Mouse (Mus musculus): ENCODE measurements around the gene Hist1h3i. TPM values are rescaled to one million over a fixed set of nuclear protein-coding genes. Genes with fewer than 3 reads are reported as not detected.

Hist1h3i gene
- polyA plus RNA-seq (2015; fragmentation: Illumina TruSeq; extraction: RNeasy Lipid Tissue Mini Kit (QIAGEN cat#74804); ENCODE audit: insufficient read depth, low replicate concordance) = not detected

DNA sequence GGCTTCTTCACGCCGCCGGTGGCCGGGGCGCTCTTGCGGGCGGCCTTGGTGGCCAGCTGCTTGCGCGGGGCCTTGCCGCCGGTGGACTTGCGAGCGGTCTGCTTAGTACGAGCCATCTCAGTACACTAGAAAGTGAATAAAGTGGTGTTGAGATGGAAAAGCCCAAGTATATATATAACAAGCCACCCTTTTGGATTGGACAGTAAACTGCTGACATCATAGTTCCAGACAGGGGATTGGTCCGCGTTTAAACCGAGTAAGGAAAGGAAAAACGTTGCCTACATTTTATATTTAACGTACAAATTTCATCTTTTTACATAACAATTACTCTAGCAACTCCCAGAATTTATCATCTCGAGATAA is at the start of gene Hist1h3i:
Gene Hist1h3i, minus strand, starts transcription at position 116 of the 363 bp plus-strand sequence.

DNA sequence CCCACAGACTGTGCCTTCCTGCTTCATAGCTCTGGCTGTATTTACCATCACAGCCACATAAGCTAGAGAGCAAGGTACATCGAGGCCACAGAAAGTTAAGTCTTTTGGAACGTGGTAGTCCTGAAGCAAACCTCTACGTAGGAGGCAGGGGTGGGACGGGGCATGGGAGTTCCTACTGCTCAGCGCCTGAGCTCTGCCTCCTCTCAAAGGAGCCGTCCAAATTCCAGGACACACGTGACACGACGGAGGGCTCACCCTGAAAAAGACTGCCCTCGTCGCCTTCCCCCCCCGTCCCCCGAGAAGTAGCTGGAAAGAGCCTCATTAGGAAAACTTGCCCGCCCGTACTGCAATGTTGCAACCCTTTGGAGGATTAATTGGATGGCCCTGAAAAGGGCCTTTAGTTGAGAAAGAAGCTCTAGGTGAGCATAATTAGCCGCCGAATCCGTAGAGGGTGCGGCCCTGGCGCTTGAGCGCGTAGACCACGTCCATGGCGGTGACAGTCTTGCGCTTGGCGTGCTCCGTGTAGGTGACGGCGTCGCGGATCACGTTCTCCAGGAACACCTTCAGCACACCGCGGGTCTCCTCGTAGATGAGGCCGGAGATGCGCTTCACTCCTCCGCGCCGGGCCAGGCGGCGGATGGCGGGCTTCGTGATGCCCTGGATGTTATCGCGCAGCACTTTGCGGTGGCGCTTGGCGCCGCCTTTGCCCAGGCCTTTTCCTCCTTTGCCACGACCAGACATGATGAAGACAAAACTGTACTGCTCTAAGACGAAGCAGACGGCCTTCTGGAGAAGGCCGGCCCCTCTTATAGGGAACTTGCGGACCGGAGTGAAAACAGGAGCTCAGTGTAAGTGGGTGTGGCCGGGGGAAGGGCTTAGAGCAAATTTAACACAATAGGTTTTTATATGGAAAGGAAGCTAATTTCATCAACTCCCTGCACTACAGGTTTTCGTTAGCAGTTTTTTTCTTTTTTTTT is 48.5 kb upstream of the Hist1h3i start, which contains the start of gene Hist1h4n:
Gene Hist1h4n, minus strand, starts transcription at position 779 of the 977 bp plus-strand sequence.

DNA sequence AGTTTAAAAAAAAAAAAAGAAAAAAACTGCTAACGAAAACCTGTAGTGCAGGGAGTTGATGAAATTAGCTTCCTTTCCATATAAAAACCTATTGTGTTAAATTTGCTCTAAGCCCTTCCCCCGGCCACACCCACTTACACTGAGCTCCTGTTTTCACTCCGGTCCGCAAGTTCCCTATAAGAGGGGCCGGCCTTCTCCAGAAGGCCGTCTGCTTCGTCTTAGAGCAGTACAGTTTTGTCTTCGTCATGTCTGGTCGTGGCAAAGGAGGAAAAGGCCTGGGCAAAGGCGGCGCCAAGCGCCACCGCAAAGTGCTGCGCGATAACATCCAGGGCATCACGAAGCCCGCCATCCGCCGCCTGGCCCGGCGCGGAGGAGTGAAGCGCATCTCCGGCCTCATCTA is 28.4 kb upstream of the Hist1h3i start, which contains the start of gene Hist1h4m:
Gene Hist1h4m, plus strand, starts transcription at position 208 of the 400 bp plus-strand sequence.

DNA sequence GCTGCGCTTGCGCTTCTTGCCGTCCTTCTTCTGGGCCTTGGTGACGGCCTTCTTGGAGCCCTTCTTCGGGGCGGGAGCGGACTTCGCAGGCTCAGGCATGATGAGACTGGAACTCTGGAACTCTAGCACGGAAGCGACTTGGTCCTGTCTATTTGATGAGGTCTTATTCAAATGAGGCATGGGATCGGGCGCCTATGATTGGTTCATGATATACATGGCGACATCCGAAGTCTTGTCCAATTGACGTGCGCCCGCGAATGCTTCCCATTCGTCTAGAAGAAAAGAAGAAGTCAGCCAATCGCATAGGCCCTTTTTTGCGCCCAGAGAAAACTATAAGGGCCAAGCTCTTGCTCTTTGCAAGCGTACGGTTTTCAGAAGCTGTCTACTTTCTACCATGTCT is 26.9 kb upstream of the Hist1h3i start, which contains the start of the genes Hist1h2bq and Hist1h2ao:
Gene Hist1h2bq, minus strand, starts transcription at position 125 of the 400 bp plus-strand sequence.
Gene Hist1h2ao, plus strand, starts transcription at position 393 of the 400 bp plus-strand sequence.

DNA sequence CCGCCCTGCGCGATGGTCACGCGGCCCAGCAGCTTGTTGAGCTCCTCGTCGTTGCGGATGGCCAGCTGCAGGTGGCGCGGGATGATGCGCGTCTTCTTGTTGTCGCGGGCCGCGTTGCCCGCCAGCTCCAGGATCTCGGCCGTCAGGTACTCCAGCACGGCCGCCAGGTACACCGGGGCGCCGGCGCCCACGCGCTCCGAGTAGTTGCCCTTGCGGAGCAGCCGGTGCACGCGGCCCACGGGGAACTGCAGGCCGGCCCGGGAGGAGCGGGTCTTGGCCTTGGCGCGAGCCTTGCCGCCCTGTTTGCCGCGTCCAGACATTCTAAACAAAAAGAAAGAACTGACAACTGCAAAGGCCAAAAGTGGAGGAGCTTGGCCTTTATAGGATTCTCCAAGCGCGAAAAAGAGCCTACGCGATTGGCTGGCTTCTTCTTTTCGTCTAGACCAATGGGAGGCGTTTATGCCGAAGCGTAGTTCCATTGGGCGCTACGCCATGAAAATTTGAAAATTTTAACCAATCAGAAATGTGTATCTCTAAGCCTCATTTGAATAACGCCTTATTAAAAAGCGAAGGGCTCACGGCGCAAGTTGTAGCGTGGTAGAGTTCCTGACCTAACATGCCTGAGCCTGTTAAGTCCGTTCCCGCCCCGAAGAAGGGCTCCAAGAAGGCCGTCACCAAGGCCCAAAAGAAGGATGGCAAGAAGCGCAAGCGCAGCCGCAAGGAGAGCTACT is 3.9 kb upstream of the Hist1h3i start, which contains the start of the genes Hist1h2an and Hist1h2bp:
Gene Hist1h2an, minus strand, starts transcription at position 320 of the 731 bp plus-strand sequence.
Gene Hist1h2bp, plus strand, starts transcription at position 563 of the 731 bp plus-strand sequence.

DNA sequence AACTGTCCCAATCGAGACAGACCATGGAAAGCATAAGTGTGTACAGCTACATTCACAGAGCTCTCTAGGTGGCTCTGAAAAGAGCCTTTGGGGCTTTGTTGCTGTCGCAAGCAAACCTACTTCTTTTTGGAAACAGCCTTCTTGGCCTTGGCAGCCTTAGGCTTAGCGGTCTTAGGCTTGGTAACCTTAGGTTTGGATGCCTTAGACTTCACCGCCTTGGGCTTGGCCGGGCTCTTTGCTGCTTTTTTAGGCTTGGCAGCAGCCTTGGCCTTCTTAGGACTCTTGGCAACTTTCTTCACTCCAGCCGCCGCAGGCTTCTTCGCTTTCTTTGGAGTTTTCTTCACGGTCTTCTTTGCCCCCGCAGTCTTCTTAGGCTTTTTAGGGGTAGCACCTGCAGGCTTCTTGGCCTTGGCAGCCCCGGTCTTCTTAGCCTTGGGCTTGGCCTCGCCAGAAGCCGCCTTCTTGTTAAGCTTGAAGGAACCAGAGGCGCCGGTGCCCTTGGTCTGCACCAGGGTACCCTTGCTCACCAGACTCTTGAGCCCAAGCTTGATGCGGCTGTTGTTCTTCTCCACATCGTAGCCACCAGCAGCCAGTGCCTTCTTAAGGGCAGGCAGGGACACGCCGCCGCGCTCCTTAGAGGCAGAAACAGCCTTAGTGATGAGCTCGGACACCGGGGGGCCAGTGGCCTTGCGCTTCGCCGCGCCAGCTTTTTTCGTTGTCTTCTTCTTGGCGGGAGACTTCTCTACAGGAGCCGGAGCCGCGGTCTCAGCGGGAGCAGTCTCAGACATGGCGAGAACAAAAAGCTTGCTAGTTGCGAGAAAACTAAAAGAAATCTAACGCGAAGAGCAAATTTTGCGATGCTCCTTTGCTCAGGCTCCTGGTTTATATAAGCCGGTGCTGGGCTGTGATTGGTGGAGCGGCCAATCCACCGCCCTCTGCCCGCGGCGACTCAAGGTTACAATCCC is 3.1 kb downstream of the Hist1h3i start, which contains the start of gene Hist1h1b:
Gene Hist1h1b, minus strand, starts transcription at position 859 of the 965 bp plus-strand sequence.

DNA sequence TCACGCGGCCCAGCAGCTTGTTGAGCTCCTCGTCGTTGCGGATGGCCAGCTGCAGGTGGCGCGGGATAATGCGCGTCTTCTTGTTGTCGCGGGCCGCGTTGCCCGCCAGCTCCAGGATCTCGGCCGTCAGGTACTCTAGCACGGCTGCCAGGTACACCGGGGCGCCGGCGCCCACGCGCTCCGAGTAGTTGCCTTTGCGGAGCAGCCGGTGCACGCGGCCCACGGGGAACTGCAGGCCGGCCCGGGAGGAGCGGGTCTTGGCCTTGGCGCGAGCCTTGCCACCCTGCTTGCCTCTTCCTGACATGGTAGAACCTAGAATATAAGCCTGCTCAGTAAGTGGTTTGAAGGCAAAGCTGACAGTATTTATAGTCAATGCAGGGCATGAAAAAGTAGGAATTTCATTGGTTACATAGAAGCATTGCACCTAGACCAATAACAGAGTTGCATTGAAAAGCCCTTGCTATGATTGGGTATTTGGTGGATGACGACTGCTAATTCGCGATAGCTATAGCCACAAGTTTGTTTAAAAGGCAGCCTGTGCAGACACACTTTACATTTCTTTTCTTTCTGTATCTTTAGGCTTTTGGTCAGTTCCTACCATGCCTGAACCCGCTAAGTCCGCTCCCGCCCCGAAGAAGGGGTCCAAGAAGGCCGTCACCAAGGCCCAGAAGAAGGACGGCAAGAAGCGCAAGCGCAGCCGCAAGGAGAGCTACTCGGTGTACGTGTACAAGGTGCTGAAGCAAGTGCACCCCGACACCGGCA is 29.5 kb downstream of the Hist1h3i start, which contains the start of the genes Hist1h2ak and Hist1h2bn:
Gene Hist1h2ak, minus strand, starts transcription at position 304 of the 762 bp plus-strand sequence.
Gene Hist1h2bn, plus strand, starts transcription at position 600 of the 762 bp plus-strand sequence.

DNA sequence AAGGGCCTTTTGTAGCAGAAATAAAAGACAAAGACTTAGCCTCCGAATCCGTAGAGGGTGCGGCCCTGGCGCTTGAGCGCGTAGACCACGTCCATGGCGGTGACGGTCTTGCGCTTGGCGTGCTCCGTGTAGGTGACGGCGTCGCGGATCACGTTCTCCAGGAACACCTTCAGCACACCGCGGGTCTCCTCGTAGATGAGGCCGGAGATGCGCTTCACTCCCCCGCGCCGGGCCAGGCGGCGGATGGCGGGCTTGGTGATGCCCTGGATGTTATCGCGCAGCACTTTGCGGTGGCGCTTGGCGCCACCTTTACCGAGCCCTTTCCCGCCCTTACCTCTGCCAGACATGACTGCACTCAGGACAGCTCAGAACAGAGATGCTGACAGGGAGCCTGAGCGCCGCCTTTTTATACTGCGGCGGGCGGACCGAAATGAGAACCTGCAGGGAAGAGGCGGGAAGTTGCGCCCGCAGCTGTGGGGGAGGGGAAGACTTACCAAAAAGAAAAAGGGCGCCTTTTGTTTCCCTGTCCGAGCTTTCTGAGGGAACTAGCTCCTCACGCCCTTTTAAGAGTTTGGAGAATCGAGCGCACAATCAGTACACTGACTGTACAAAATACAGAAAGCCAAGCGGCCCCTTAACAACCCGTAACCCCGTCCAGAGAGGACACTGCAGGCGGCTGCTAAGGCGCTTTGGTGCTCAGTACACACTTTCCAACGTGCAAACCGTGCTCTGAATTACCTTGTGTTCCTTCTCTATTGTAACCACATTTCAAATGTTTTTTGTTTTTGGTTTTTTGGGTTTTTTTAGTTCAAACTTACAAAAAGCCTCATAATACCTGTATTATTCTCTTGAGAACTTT is 32.8 kb downstream of the Hist1h3i start, which contains the start of gene Hist1h4k:
Gene Hist1h4k, minus strand, starts transcription at position 347 of the 859 bp plus-strand sequence.

DNA sequence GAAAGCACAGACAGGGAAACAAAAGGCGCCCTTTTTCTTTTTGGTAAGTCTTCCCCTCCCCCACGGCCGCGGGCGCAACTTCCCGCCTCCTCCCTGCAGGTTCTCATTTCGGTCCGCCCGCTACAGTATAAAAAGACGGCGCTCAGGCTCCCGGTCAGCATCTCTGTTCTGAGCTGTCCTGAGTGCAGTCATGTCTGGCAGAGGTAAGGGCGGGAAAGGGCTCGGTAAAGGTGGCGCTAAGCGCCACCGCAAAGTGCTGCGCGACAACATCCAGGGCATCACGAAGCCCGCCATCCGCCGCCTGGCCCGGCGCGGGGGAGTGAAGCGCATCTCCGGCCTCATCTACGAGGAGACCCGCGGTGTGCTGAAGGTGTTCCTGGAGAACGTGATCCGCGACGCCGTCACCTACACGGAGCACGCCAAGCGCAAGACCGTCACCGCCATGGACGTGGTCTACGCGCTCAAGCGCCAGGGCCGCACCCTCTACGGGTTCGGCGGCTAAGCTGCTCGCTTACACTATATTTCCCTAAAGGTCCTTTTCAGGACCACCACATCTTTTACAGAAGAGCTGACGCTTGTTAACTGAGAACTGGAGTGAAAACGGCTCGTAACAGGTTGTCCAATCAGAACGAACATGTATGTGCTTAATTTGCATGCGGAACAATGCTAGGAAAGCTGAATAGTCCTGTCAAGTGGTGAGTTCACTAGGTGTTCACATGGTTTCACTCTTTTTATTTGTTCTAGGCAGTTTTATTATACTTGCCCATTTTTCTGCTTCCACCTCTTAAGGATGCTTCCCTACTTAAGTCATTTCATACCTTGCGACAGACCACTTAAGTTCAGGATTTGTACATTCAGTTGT is 48.0 kb downstream of the Hist1h3i start, which contains the start of gene Hist1h4j:
Gene Hist1h4j, plus strand, starts transcription at position 159 of the 862 bp plus-strand sequence.

Other genes with a start within 250 kb of the Hist1h3i start
- not detected for gene Olfr1366, start 240.6 kb downstream of the Hist1h3i start, polyA plus RNA-seq (2015; fragmentation: Illumina TruSeq; extraction: RNeasy Lipid Tissue Mini Kit (QIAGEN cat#74804); ENCODE audit: insufficient read depth, low replicate concordance)
- not detected for gene Olfr1535, start 223.5 kb downstream of the Hist1h3i start, polyA plus RNA-seq (2015; fragmentation: Illumina TruSeq; extraction: RNeasy Lipid Tissue Mini Kit (QIAGEN cat#74804); ENCODE audit: insufficient read depth, low replicate concordance)
- not detected for gene Olfr1364, start 201.6 kb downstream of the Hist1h3i start, polyA plus RNA-seq (2015; fragmentation: Illumina TruSeq; extraction: RNeasy Lipid Tissue Mini Kit (QIAGEN cat#74804); ENCODE audit: insufficient read depth, low replicate concordance)
- gene Olfr1362, start 169.3 kb downstream of the Hist1h3i start, polyA plus RNA-seq (2015; fragmentation: Illumina TruSeq; extraction: RNeasy Lipid Tissue Mini Kit (QIAGEN cat#74804); ENCODE audit: insufficient read depth, low replicate concordance) = not detected
- not detected for gene Olfr11, start 140.9 kb downstream of the Hist1h3i start, polyA plus RNA-seq (2015; fragmentation: Illumina TruSeq; extraction: RNeasy Lipid Tissue Mini Kit (QIAGEN cat#74804); ENCODE audit: insufficient read depth, low replicate concordance)
- not detected for gene Olfr1361, start 120.0 kb downstream of the Hist1h3i start, polyA plus RNA-seq (2015; fragmentation: Illumina TruSeq; extraction: RNeasy Lipid Tissue Mini Kit (QIAGEN cat#74804); ENCODE audit: insufficient read depth, low replicate concordance)
- gene Olfr1360, start 106.0 kb downstream of the Hist1h3i start, polyA plus RNA-seq (2015; fragmentation: Illumina TruSeq; extraction: RNeasy Lipid Tissue Mini Kit (QIAGEN cat#74804); ENCODE audit: insufficient read depth, low replicate concordance) = not detected
- not detected for gene Olfr1359, start 85.3 kb downstream of the Hist1h3i start, polyA plus RNA-seq (2015; fragmentation: Illumina TruSeq; extraction: RNeasy Lipid Tissue Mini Kit (QIAGEN cat#74804); ENCODE audit: insufficient read depth, low replicate concordance)
- not detected for gene Hist1h2bl, start 67.2 kb downstream of the Hist1h3i start, polyA plus RNA-seq (2015; fragmentation: Illumina TruSeq; extraction: RNeasy Lipid Tissue Mini Kit (QIAGEN cat#74804); ENCODE audit: insufficient read depth, low replicate concordance)
- gene Hist1h2ai, start 66.9 kb downstream of the Hist1h3i start, polyA plus RNA-seq (2015; fragmentation: Illumina TruSeq; extraction: RNeasy Lipid Tissue Mini Kit (QIAGEN cat#74804); ENCODE audit: insufficient read depth, low replicate concordance) = not detected
- gene Hist1h3h, start 65.7 kb downstream of the Hist1h3i start, polyA plus RNA-seq (2015; fragmentation: Illumina TruSeq; extraction: RNeasy Lipid Tissue Mini Kit (QIAGEN cat#74804); ENCODE audit: insufficient read depth, low replicate concordance) = not detected
- not detected for gene Hist1h2bm, start 61.3 kb downstream of the Hist1h3i start, polyA plus RNA-seq (2015; fragmentation: Illumina TruSeq; extraction: RNeasy Lipid Tissue Mini Kit (QIAGEN cat#74804); ENCODE audit: insufficient read depth, low replicate concordance)
- gene Hist1h4j, start 48.3 kb downstream of the Hist1h3i start, polyA plus RNA-seq (2015; fragmentation: Illumina TruSeq; extraction: RNeasy Lipid Tissue Mini Kit (QIAGEN cat#74804); ENCODE audit: insufficient read depth, low replicate concordance) = not detected
- not detected for gene Hist1h4k, start 32.9 kb downstream of the Hist1h3i start, polyA plus RNA-seq (2015; fragmentation: Illumina TruSeq; extraction: RNeasy Lipid Tissue Mini Kit (QIAGEN cat#74804); ENCODE audit: insufficient read depth, low replicate concordance)
- not detected for gene Hist1h2ak, start 29.5 kb downstream of the Hist1h3i start, polyA plus RNA-seq (2015; fragmentation: Illumina TruSeq; extraction: RNeasy Lipid Tissue Mini Kit (QIAGEN cat#74804); ENCODE audit: insufficient read depth, low replicate concordance)
- not detected for gene Hist1h2bn, start 29.2 kb downstream of the Hist1h3i start, polyA plus RNA-seq (2015; fragmentation: Illumina TruSeq; extraction: RNeasy Lipid Tissue Mini Kit (QIAGEN cat#74804); ENCODE audit: insufficient read depth, low replicate concordance)
- not detected for gene Hist1h1b, start 2.7 kb downstream of the Hist1h3i start, polyA plus RNA-seq (2015; fragmentation: Illumina TruSeq; extraction: RNeasy Lipid Tissue Mini Kit (QIAGEN cat#74804); ENCODE audit: insufficient read depth, low replicate concordance)
- gene Hist1h2an, start 3.8 kb upstream of the Hist1h3i start, polyA plus RNA-seq (2015; fragmentation: Illumina TruSeq; extraction: RNeasy Lipid Tissue Mini Kit (QIAGEN cat#74804); ENCODE audit: insufficient read depth, low replicate concordance) = not detected
- gene Hist1h2bp, start 4.1 kb upstream of the Hist1h3i start, polyA plus RNA-seq (2015; fragmentation: Illumina TruSeq; extraction: RNeasy Lipid Tissue Mini Kit (QIAGEN cat#74804); ENCODE audit: insufficient read depth, low replicate concordance) = not detected
- gene Hist1h2bq, start 26.8 kb upstream of the Hist1h3i start, polyA plus RNA-seq (2015; fragmentation: Illumina TruSeq; extraction: RNeasy Lipid Tissue Mini Kit (QIAGEN cat#74804); ENCODE audit: insufficient read depth, low replicate concordance) = 1.1 TPM
- gene Hist1h2ao, start 27.1 kb upstream of the Hist1h3i start, polyA plus RNA-seq (2015; fragmentation: Illumina TruSeq; extraction: RNeasy Lipid Tissue Mini Kit (QIAGEN cat#74804); ENCODE audit: insufficient read depth, low replicate concordance) = not detected
- not detected for gene Hist1h4m, start 28.4 kb upstream of the Hist1h3i start, polyA plus RNA-seq (2015; fragmentation: Illumina TruSeq; extraction: RNeasy Lipid Tissue Mini Kit (QIAGEN cat#74804); ENCODE audit: insufficient read depth, low replicate concordance)
- gene Hist1h4n, start 48.8 kb upstream of the Hist1h3i start, polyA plus RNA-seq (2015; fragmentation: Illumina TruSeq; extraction: RNeasy Lipid Tissue Mini Kit (QIAGEN cat#74804); ENCODE audit: insufficient read depth, low replicate concordance) = not detected
- gene Hist1h2ap, start 50.1 kb upstream of the Hist1h3i start, polyA plus RNA-seq (2015; fragmentation: Illumina TruSeq; extraction: RNeasy Lipid Tissue Mini Kit (QIAGEN cat#74804); ENCODE audit: insufficient read depth, low replicate concordance) = not detected
- gene Hist1h2br, start 50.4 kb upstream of the Hist1h3i start, polyA plus RNA-seq (2015; fragmentation: Illumina TruSeq; extraction: RNeasy Lipid Tissue Mini Kit (QIAGEN cat#74804); ENCODE audit: insufficient read depth, low replicate concordance) = 0.81 TPM
- 1.2 TPM for gene Zfp184, start 161.7 kb upstream of the Hist1h3i start, polyA plus RNA-seq (2015; fragmentation: Illumina TruSeq; extraction: RNeasy Lipid Tissue Mini Kit (QIAGEN cat#74804); ENCODE audit: insufficient read depth, low replicate concordance)
- gene Pom121l2, start 197.8 kb upstream of the Hist1h3i start, polyA plus RNA-seq (2015; fragmentation: Illumina TruSeq; extraction: RNeasy Lipid Tissue Mini Kit (QIAGEN cat#74804); ENCODE audit: insufficient read depth, low replicate concordance) = not detected
- 1.6 TPM for gene Prss16, start 226.4 kb upstream of the Hist1h3i start, polyA plus RNA-seq (2015; fragmentation: Illumina TruSeq; extraction: RNeasy Lipid Tissue Mini Kit (QIAGEN cat#74804); ENCODE audit: insufficient read depth, low replicate concordance)